Mouse (Mus musculus) neural tube, embryonic 14.5 days (tissue): Measurements from ENCODE around the gene Zbtb4. TPM values are rescaled to one million over a fixed set of nuclear protein-coding genes. Genes with fewer than 3 reads are reported as not detected.
A peak's percentile ranks its signal among the peaks of the same experiment; 100 is the strongest.
"Not testable (repeated sequence)": the region's sequence is repeated elsewhere in the genome, so short reads cannot be mapped to it uniquely, and the experiment has no call there.

Source experiments
- ATAC-seq: fragments of 200-750 bp; cut with Nextera tagmentation; 2 replicates; pipeline ENCODE4 v1.8.0; 2017; ENCODE audit warnings: low read depth, mild to moderate bottlenecking, moderate TSS enrichment, moderate library complexity
- H3K27ac ChIP-seq: fragments of 300-500 bp; sonication (generic); 2 replicates; pipeline ENCODE4 v1.5.1; 2014; ENCODE audit warnings: low read depth, mild to moderate bottlenecking, control low read depth, low read length, moderate library complexity, mixed read lengths
- H3K27me3 ChIP-seq: fragments of 300-500 bp; sonication (generic); 2 replicates; pipeline ENCODE4 v1.6.1; 2014; ENCODE audit warnings: low read length; ENCODE audit not compliant: control insufficient read depth, insufficient read depth
- H3K36me3 ChIP-seq: fragments of 300-500 bp; sonication (generic); 2 replicates; pipeline ENCODE4 v1.6.1; 2014; ENCODE audit warnings: low read length, mixed read lengths; ENCODE audit not compliant: control insufficient read depth, insufficient read depth
- H3K4me1 ChIP-seq: fragments of 300-500 bp; sonication (generic); 2 replicates; pipeline ENCODE4 v1.6.1; 2014; ENCODE audit warnings: low read length; ENCODE audit not compliant: control insufficient read depth, insufficient read depth
- H3K4me2 ChIP-seq: fragments of 300-500 bp; sonication (generic); 2 replicates; pipeline ENCODE4 v1.6.1; 2014; ENCODE audit warnings: mild to moderate bottlenecking, low read depth, low read length, control low read depth
- H3K4me3 ChIP-seq: fragments of 300-500 bp; sonication (generic); 2 replicates; pipeline ENCODE4 v1.5.1; 2014; ENCODE audit warnings: low read depth, low read length, control low read depth, mixed read lengths
- H3K9ac ChIP-seq: fragments of 300-500 bp; sonication (generic); replicated peaks from 2 replicates; pipeline ENCODE4 v1.6.1; 2014; ENCODE audit warnings: low read depth, mild to moderate bottlenecking, control low read depth, low read length, mixed read lengths
- H3K9me3 ChIP-seq: fragments of 300-500 bp; sonication (generic); 2 replicates; pipeline ENCODE4 v1.6.1; 2016; ENCODE audit warnings: low read length; ENCODE audit not compliant: control insufficient read depth
- WGBS: fragments of 180-500 bp; shearing (Covaris S2); extraction: QIAGEN DNeasy Blood & Tissue Kit; methylation state at CpG from one replicate; pipeline ENCODE4 v1.1.7; 2014; 5-methylcytosine and 5-hydroxymethylcytosine counted together
- polyA plus RNA-seq: library from polyadenylated mRNA; unstranded; fragments of >200 nt; fragmentation: Nextera tagmentation; extraction: Ambion mirVana; gene quantifications from 2 replicates; pipeline ENCODE4 v1.2.1, GENCODE M21; 2014

Gene Zbtb4
- polyA plus RNA-seq, 1 experiment from 2014 or later: 6.0 TPM

- not testable (repeated sequence) for H3K4me2 ChIP-seq, H3K4me3 ChIP-seq, H3K9me3 ChIP-seq, H3K9ac ChIP-seq, H3K4me1 ChIP-seq, H3K27me3 ChIP-seq, ATAC-seq, H3K27ac ChIP-seq
- peaks cover 25% of the 10 kb centered on the region for H3K36me3 ChIP-seq
- WGBS: 72% methylated on average over 3 of the region's 3 CpGs
Measured at GRCm38 (mm10) chr11:69731408-69731807, 34.3 kb upstream of the Zbtb4 start.

GRCm38 (mm10) chr11:69751635-69752034 lies 14.1 kb upstream of the Zbtb4 start:
- H3K4me2 ChIP-seq: no peak overlapping the region
- no peaks in the 10 kb centered on the region for H3K27me3 ChIP-seq
- H3K9ac ChIP-seq: no peak overlapping the region
- WGBS: 83% methylated on average over 3 of the region's 3 CpGs
- no peak overlapping the region for H3K27ac ChIP-seq
- H3K4me1 ChIP-seq: peaks cover 27% of the 10 kb centered on the region
- H3K4me3 ChIP-seq: no peak overlapping the region
- ATAC-seq: no peak
- H3K9me3 ChIP-seq: no peaks in the 10 kb centered on the region
- peaks cover 6% of the 10 kb centered on the region for H3K36me3 ChIP-seq

- Histone ChIP-seq H3K27me3 (no peaks in the 10 kb centered on the region), H3K4me2 (no peak overlapping the region), H3K4me1 (peaks cover 37% of the 10 kb centered on the region), H3K27ac (no peak overlapping the region), H3K4me3 (no peak overlapping the region), H3K9ac (no peak overlapping the region), H3K9me3 (no peaks in the 10 kb centered on the region), H3K36me3 (no peaks in the 10 kb centered on the region)
- ATAC-seq: no peak
Measured at GRCm38 (mm10) chr11:69752686-69753085, 13.0 kb upstream of the Zbtb4 start.

- no peaks in the 10 kb centered on the region for H3K27me3 ChIP-seq
- H3K36me3 ChIP-seq: no peaks in the 10 kb centered on the region
- peaks cover 37% of the 10 kb centered on the region for H3K4me1 ChIP-seq
- no peak overlapping the region for H3K27ac ChIP-seq
- H3K9me3 ChIP-seq: no peaks in the 10 kb centered on the region
- whole genome bisulfite sequencing: 94% methylated on average over 5 of the region's 5 CpGs
- peak overlapping the region; percentile 37 for H3K4me2 ChIP-seq
- no peak overlapping the region for H3K9ac ChIP-seq
- no peak overlapping the region for H3K4me3 ChIP-seq
- ATAC-seq: no peak
Measured at GRCm38 (mm10) chr11:69754233-69754632, 11.5 kb upstream of the Zbtb4 start.

- 57% methylated on average over 3 of the region's 3 CpGs for WGBS
- no peaks in the 10 kb centered on the region for H3K9me3 ChIP-seq
- ATAC-seq: no peak
- no peak overlapping the region for H3K9ac ChIP-seq
- H3K27me3 ChIP-seq: no peaks in the 10 kb centered on the region
- H3K4me2 ChIP-seq: peak overlapping the region; percentile 37
- peaks cover 37% of the 10 kb centered on the region for H3K4me1 ChIP-seq
- no peaks in the 10 kb centered on the region for H3K36me3 ChIP-seq
- H3K4me3 ChIP-seq: no peak overlapping the region
- H3K27ac ChIP-seq: no peak overlapping the region
Measured at GRCm38 (mm10) chr11:69754701-69755100, 11.0 kb upstream of the Zbtb4 start.

- Histone ChIP-seq H3K9me3 (no peaks in the 10 kb centered on the region), H3K36me3 (no peaks in the 10 kb centered on the region), H3K4me1 (peaks cover 49% of the 10 kb centered on the region), H3K4me2 (peak overlapping the region; percentile 79), H3K27me3 (no peaks in the 10 kb centered on the region), H3K27ac (peak overlapping the region; percentile 94), H3K9ac (peak overlapping the region; percentile 90), H3K4me3 (peak overlapping the region; percentile 50)
- 45% methylated on average over 9 of the region's 9 CpGs for WGBS
- ATAC-seq: no peak
Measured at GRCm38 (mm10) chr11:69757303-69758089, 8.2 kb upstream of the Zbtb4 start.

GRCm38 (mm10) chr11:69758090-69758456 lies 7.6 kb upstream of the Zbtb4 start:
- peak overlapping the region; percentile 79 for H3K4me2 ChIP-seq
- ATAC-seq: peak; percentile 85
- H3K9me3 ChIP-seq: no peaks in the 10 kb centered on the region
- H3K36me3 ChIP-seq: no peaks in the 10 kb centered on the region
- no peaks in the 10 kb centered on the region for H3K27me3 ChIP-seq
- peak overlapping the region; percentile 90 for H3K9ac ChIP-seq
- H3K27ac ChIP-seq: peak overlapping the region; percentile 94
- WGBS: 3% methylated on average over 26 of the region's 26 CpGs
- H3K4me3 ChIP-seq: peak overlapping the region; percentile 50
- peaks cover 44% of the 10 kb centered on the region for H3K4me1 ChIP-seq

GRCm38 (mm10) chr11:69758478-69758970 lies 7.2 kb upstream of the Zbtb4 start, which contains the start of gene Polr2a:
Gene Polr2a (minus strand): TSS chr11:69758637.
- H3K9ac ChIP-seq: peak within 1 kb of the TSS; percentile 90
- no peaks in the 10 kb centered on the region for H3K9me3 ChIP-seq
- peak; percentile 96 for ATAC-seq
- peaks cover 44% of the 10 kb centered on the region for H3K4me1 ChIP-seq
- peak within 1 kb of the TSS; percentile 94 for H3K27ac ChIP-seq
- peak within 1 kb of the TSS; percentile 50 for H3K4me3 ChIP-seq
- under 1% methylated on average over 34 of the region's 36 CpGs for WGBS
- no peaks in the 10 kb centered on the region for H3K36me3 ChIP-seq
- no peaks in the 10 kb centered on the region for H3K27me3 ChIP-seq
- peak within 1 kb of the TSS; percentile 79 for H3K4me2 ChIP-seq

GRCm38 (mm10) chr11:69758971-69759721 lies 6.6 kb upstream of the Zbtb4 start:
- peak; percentile 90 for ATAC-seq
- H3K27me3 ChIP-seq: no peaks in the 10 kb centered on the region
- H3K9me3 ChIP-seq: no peaks in the 10 kb centered on the region
- H3K4me1 ChIP-seq: peaks cover 42% of the 10 kb centered on the region
- H3K4me3 ChIP-seq: peak overlapping the region; percentile 50
- H3K4me2 ChIP-seq: peak overlapping the region; percentile 79
- H3K36me3 ChIP-seq: no peaks in the 10 kb centered on the region
- peak overlapping the region; percentile 94 for H3K27ac ChIP-seq
- peak overlapping the region; percentile 67 for H3K9ac ChIP-seq
- under 1% methylated on average over 37 of the region's 37 CpGs for WGBS
